Mouse (Mus musculus) embryo, embryonic 10.5 days (tissue): ENCODE measurements around the gene Prdx2.

Experiments used
- DNase-seq: peaks from one replicate; pipeline ENCODE4 v3.0.0-alpha.2; 2015; ENCODE audit warnings: low spot score

Prdx2 gene

GRCm38 (mm10) chr8:84947241-84947545 is 22.2 kb upstream of the Prdx2 start:
- peak; percentile 81 for DNase-seq

GRCm38 (mm10) chr8:84949753-84950152 is 19.6 kb upstream of the Prdx2 start:
- no peak for DNase-seq

GRCm38 (mm10) chr8:84952612-84953255 is 16.7 kb upstream of the Prdx2 start:
- DNase-seq, result no peak

- peak; percentile 90 for DNase-seq
Measured at GRCm38 (mm10) chr8:84956768-84957167, 12.6 kb upstream of the Prdx2 start.

- no peak for DNase-seq
Measured at GRCm38 (mm10) chr8:84959811-84960210, 9.6 kb upstream of the Prdx2 start.

GRCm38 (mm10) chr8:84963952-84964351 is 5.4 kb upstream of the Prdx2 start:
- DNase-seq, result no peak

- peak; percentile 98 for DNase-seq
Measured at GRCm38 (mm10) chr8:84965731-84966291, 3.6 kb upstream of the Prdx2 start.

- no peak for DNase-seq
Measured at GRCm38 (mm10) chr8:84966603-84967002, 2.8 kb upstream of the Prdx2 start.

- DNase-seq, result no peak
Measured at GRCm38 (mm10) chr8:84967532-84968304, 1.7 kb upstream of the Prdx2 start.

GRCm38 (mm10) chr8:84968650-84969049 is 737 bp upstream of the Prdx2 start:
- DNase-seq, result peak; percentile 31

- DNase-seq, result peak; percentile 64
Measured at GRCm38 (mm10) chr8:84970135-84970790, 876 bp downstream of the Prdx2 start.

- no peak for DNase-seq
Measured at GRCm38 (mm10) chr8:84970913-84971312, 1.5 kb downstream of the Prdx2 start.

- no peak for DNase-seq
Measured at GRCm38 (mm10) chr8:84973079-84973478, 3.7 kb downstream of the Prdx2 start.

- DNase-seq, result peak; percentile 82
Measured at GRCm38 (mm10) chr8:84973803-84974542, 4.6 kb downstream of the Prdx2 start.

GRCm38 (mm10) chr8:84974543-84975142 is 5.3 kb downstream of the Prdx2 start:
- DNase-seq, result no peak

- DNase-seq, result peak; percentile 74
Measured at GRCm38 (mm10) chr8:84975434-84975833, 6.0 kb downstream of the Prdx2 start.

- peak; percentile 95 for DNase-seq
Measured at GRCm38 (mm10) chr8:84976031-84976762, 6.8 kb downstream of the Prdx2 start.

GRCm38 (mm10) chr8:84976763-84977434 is 7.5 kb downstream of the Prdx2 start:
- DNase-seq, result no peak

- peak; percentile 69 for DNase-seq
Measured at GRCm38 (mm10) chr8:84977435-84978247, 8.3 kb downstream of the Prdx2 start.
